Mouse (Mus musculus) kidney, adult 8-10 months (tissue): ENCODE data around the gene Kif2c.

Experiments
- DNase-seq, 2 experiments: peaks; one replicate each; pipeline ENCODE4 v3.0.0; 2022

Kif2c gene

GRCm38 (mm10) chr4:117113237-117113636 lies 69.2 kb downstream of the Kif2c start:
- DNase-seq: no peak

GRCm38 (mm10) chr4:117110985-117111384 lies 71.5 kb downstream of the Kif2c start:
- DNase-seq: no peak

- DNase-seq: no peak
Measured at GRCm38 (mm10) chr4:117110249-117110648, 72.2 kb downstream of the Kif2c start.
